Mouse (Mus musculus) left cerebral cortex, postnatal 10 days (tissue): ENCODE results near the gene Slc43a1. TPM values are rescaled to one million over a fixed set of nuclear protein-coding genes. Genes with fewer than 3 reads are reported as not detected.

Experiments used
- DNase-seq, 2 experiments: peaks; one replicate each; pipeline ENCODE4 v3.0.0; 2021 to 2022; ENCODE audit warnings: low spot score in 2 of 2, mixed read lengths in 1 of 2; ENCODE audit errors: extremely low spot score in 1 of 2
- intact Hi-C: fragments of 180-260 bp; cut with DNase I; formaldehyde crosslinking; loops from one replicate; pipeline ENCODE4 v1.15.1; 2025
- total RNA-seq, 2 experiments: library from RNA; stranded (reverse); gene quantifications; 2 replicates each; pipeline ENCODE4 v1.2.3; 2021

Gene Slc43a1
- total RNA-seq, 2 experiments from 2014 or later, result 0.34 to 0.43 TPM

- intact Hi-C loops, result no loop called here
- DNase-seq, result no peak
Observed at GRCm38 (mm10) chr2:84859991-84860780, 21.5 kb downstream of the Slc43a1 start.

GRCm38 (mm10) chr2:84861430-84861829, 22.8 kb downstream of the Slc43a1 start:
- DNase-seq, result no peak
- intact Hi-C loops, result no loop called here

DNA sequence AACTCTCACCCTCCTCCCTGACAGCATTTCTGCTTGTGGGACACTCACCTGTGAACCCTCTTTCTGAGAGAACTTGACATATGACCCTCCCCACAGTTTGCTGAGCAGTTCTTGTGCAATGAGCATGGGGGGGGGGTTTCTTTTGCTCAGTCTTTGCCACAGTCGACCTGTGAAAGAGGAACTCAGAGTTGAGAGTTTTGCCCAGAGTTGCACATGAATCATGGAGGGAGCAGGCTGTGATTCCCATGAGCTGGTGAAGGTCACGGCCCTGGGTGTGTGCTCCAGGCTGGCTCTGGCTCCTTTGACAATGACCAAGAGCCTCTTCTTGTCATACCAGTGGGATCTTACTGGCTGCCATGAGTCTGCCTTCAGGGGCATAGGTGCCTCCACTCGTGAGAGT, 23.6 kb downstream of the Slc43a1 start:
- DNase-seq, result no peak

GRCm38 (mm10) chr2:84865616-84866571, 27.2 kb downstream of the Slc43a1 start:
- DNase-seq, result peak in 1 of 2 experiments; percentile 81
- intact Hi-C loops, result no loop called here

More for the DNA sequence above, 23.6 kb downstream of the Slc43a1 start:
- intact Hi-C loops, result no loop called here

- intact Hi-C loops, result no loop called here
- peak; percentile 75 to 77 for DNase-seq
Observed at GRCm38 (mm10) chr2:84868521-84868943, 29.9 kb downstream of the Slc43a1 start.

DNA sequence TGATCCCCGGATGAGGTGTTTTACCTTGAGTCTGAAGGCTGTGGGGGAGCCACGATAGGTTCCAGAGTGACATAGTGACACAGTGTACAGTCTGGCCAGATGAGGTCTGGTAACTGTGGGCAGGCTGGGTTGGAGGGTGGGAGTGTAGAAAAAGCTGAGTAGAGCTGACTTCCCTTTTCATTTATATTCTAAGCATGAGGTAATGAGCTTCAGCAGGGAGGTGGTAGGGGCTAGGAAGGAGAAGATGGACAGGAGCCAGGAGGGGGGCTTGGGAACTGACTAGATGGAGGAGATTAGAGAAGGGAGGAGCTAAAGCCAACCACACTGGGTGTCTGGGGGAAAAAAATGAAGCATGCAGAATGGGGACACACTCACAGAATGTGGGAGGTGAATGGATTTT, 30.3 kb downstream of the Slc43a1 start:
- intact Hi-C loops, result no loop called here
- no peak for DNase-seq

DNA sequence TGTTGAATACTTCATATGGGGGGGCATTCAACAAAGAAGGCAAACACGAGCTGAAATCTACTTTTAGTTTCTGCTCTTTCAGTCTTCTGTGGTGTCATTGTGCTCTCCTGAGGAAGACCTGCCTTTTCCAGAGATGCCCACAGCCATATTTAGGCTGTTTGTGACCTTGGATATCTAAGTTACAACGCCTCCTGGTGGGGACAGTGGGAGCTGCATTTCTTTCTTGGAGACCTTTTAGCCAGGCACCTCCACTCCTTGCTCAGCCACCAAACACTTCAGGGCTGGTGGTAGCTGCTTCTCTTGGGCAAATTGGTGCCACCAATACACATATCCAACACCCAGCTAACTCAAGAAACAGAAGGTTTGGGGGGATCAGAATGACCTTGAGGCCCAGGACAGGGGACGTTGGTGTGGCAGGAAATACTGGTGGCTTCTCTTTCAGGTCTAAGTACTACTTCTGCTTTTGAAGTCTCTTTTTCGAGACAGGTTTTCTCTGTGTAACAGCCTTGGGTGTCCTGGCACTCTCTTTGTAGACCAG, 32.0 kb downstream of the Slc43a1 start:
- intact Hi-C loops, result no loop called here

DNA sequence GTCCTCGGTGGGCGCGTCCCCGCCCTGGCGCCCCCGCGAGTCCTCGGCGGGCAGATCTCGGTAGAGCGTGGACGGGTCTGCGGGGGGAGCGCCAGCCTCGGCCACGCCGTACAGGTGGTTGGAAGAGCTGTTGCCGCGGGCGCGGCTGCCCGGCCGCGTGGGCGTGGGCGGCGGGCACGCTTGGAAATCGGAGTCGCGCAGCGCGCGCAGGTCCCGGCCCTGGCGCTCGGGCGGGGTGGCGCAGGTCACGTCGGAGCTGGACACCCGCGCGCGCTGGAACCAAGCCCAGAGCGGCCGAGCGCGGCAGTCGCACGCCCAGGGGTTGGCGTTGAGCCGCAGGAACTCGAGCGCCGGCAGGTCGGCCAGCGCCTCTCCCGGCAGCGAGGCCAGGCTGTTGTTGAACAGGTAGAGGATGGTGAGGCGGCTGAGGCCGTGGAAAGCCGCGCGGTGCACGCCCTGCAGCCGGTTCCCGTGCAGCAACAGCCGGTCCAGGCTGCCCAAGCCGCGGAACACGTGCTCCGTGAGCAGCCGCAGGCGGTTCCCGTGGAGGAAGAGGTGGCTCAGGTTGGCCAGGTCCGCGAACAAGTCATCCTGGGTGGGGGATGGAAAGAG, 33.6 kb downstream of the Slc43a1 start:
- peak in 1 of 2 experiments; percentile 74 for DNase-seq
- intact Hi-C loops, result no loop called here

More for the DNA sequence above, 32.0 kb downstream of the Slc43a1 start:
- no peak for DNase-seq

DNA sequence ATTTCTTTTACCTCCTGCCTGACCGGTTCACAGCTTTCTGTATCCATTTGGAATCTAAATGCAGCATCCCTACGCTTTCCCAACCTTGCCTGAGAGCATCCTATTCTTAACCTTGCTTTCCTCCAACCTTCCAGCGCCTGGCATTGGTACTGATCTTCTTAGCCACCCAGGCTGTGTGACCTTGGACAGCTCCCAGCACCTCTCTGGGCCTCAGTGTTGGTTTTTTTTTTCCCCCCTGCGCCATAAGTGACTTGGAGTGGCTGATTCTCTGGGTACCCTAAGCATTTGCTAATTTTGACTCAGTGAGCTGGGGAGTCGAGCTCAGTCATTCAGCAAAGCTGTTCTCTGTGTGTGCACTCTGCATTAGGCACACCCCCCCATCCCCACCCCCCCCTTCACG, 37.2 kb downstream of the Slc43a1 start:
- intact Hi-C loops, result no loop called here

DNA sequence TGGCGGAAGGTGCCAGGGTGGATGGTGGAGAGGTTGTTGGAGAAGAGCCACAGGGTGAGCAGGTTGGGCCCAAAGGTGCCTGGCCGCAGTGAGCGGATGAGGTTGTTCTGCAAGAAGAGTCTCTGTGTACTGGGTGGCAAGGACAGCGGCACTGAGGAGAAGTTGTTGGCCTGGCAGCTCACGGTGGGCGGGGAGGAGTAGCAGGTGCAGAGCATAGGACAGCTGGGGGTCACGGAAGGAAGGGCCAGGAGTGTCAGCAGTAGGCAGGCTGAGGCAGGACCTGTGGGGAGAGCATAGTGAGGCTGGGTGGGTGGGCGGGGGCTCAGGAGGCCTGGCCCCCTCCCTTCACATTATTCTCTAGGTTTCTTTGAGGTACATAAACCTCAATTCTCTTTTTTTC, 41.9 kb downstream of the Slc43a1 start:
- DNase-seq, result peak in 1 of 2 experiments; percentile 30
- intact Hi-C loops, result no loop called here

More for the DNA sequence above, 37.2 kb downstream of the Slc43a1 start:
- DNase-seq, result no peak

DNA sequence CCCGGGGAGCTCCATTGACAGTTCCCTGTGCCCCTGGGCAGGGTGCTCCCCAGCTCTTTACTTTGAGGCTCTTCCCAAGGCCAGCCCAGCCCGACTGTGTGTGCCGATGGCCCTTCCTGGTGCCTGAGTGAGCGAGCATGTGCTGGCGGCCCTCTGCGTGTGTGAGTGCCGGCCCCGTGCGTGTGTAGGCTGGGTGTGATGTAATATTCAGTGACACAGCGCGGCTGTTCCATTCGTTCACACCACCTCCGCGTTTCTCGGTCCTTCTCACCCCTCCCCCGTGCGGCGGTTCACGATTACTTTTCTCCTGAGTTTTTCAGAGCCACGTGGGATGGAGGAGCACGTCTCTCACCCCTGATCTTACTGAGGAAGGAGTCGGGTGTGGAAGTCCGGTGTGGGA, 44.0 kb downstream of the Slc43a1 start:
- DNase-seq, result peak in 1 of 2 experiments; percentile 76
- intact Hi-C loops, result no loop called here

- intact Hi-C loops, result no loop called here
- peak; percentile 0 to 31 for DNase-seq
Observed at GRCm38 (mm10) chr2:84883084-84883483, 44.4 kb downstream of the Slc43a1 start.

GRCm38 (mm10) chr2:84883530-84883929, 44.9 kb downstream of the Slc43a1 start:
- intact Hi-C loops, result no loop called here

DNA sequence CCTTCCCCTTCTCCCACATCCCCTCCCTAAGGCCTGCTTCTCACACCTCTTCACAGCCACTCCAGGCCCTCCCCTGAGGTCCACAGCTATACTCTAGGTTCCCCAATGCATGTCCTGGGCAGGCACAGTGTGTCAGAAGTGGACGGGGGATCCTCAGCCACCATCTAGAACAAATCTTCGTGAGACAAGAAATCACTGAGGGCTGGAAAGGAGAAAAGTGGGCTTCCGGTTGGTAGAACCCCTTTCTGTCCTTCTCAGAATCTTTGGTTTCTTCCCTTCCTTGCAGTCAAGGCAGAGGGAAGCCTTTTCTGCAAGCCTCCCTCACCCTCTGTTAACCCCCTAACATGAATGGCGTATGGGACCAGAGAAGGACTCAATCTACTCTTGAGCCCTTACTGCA, 45.3 kb downstream of the Slc43a1 start:
- intact Hi-C loops, result no loop called here
- DNase-seq, result peak; percentile 1 to 12

More at GRCm38 (mm10) chr2:84883530-84883929, 44.9 kb downstream of the Slc43a1 start:
- peak; percentile 3 to 37 for DNase-seq

- intact Hi-C loops, result no loop called here
- no peak for DNase-seq
Observed at GRCm38 (mm10) chr2:84884611-84885010, 46.0 kb downstream of the Slc43a1 start.

GRCm38 (mm10) chr2:84885084-84886055, 46.7 kb downstream of the Slc43a1 start:
- DNase-seq, result peak in 1 of 2 experiments; percentile 33
- intact Hi-C loops, result no loop called here

DNA sequence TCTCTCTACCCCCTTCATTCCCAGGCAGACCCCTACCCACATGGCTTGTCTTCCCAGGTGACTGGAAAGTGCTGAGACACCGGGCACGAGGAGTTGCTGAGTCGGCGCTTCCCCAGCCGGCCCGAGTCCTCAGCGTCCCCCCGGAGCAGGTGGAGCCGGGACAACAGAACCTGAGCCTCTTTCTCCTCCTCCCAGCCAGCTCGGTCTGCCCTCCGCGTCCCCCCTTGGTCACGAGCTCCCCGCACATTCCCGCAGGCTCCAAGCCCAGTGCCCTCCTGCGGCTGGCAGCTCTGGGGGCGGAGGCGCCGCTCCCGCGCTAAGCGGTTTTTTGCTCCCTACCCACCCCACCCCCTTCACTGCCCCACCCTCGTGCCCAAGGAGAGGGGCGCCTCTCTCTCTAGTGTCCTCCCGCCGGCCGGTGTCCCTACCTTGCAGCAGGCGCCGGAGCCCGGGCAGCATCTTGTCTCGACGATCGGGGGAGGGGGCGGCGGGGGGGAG, 47.6 kb downstream of the Slc43a1 start, which contains the start of gene Rtn4rl2:
Rtn4rl2 (minus strand) TSS at position 477 of the 498 bp plus-strand sequence.
- intact Hi-C loops, result no loop called here
- DNase-seq, result peak in 1 of 2 experiments; percentile 64
